Mouse (Mus musculus): Measurements from ENCODE around the gene Fat3. TPM values are rescaled to one million over a fixed set of nuclear protein-coding genes. Genes with fewer than 3 reads are reported as not detected.

The Fat3 gene
- polyA plus RNA-seq, 1 experiment from 2014 or later = 2.3 TPM

- WGBS = 89% methylated on average over 1 of the region's 1 CpGs
Measured at GRCm38 (mm10) chr9:16200948-16201347, 300.1 kb downstream of the Fat3 start.

GRCm38 (mm10) chr9:16186461-16186860, 314.6 kb downstream of the Fat3 start:
- H3K4me1 ChIP-seq = peaks cover 16% of the 10 kb centered on the region
- no peak for DNase-seq (ENCODE audit: low spot score)
- H3K27ac ChIP-seq = no peak overlapping the region
- no peaks in the 10 kb centered on the region for H3K36me3 ChIP-seq
- H3K4me3 ChIP-seq = no peak overlapping the region
- H3K9me3 ChIP-seq (replicated peaks) = no peaks in the 10 kb centered on the region
- WGBS = 69% methylated on average over 1 of the region's 1 CpGs
- no peaks in the 10 kb centered on the region for H3K27me3 ChIP-seq (ENCODE audit: low read depth, poor library complexity, severe bottlenecking)

More at GRCm38 (mm10) chr9:16200948-16201347, 300.1 kb downstream of the Fat3 start:
- no peak overlapping the region for H3K4me3 ChIP-seq
- H3K27me3 ChIP-seq (ENCODE audit: low read depth, poor library complexity, severe bottlenecking) = no peaks in the 10 kb centered on the region
- H3K36me3 ChIP-seq = no peaks in the 10 kb centered on the region
- no peaks in the 10 kb centered on the region for H3K4me1 ChIP-seq
- no peak overlapping the region for H3K27ac ChIP-seq
- DNase-seq (ENCODE audit: low spot score) = no peak
- H3K9me3 ChIP-seq (replicated peaks) = no peaks in the 10 kb centered on the region

GRCm38 (mm10) chr9:16169238-16169637, 331.8 kb downstream of the Fat3 start:
- DNase-seq (ENCODE audit: low spot score) = no peak
- Histone ChIP-seq H3K9me3 (replicated peaks) (no peaks in the 10 kb centered on the region), H3K4me1 (no peaks in the 10 kb centered on the region), H3K27ac (no peak overlapping the region), H3K36me3 (no peaks in the 10 kb centered on the region), H3K27me3 (ENCODE audit: low read depth, poor library complexity, severe bottlenecking) (no peaks in the 10 kb centered on the region), H3K4me3 (no peak overlapping the region)
- WGBS = 88% methylated on average over 4 of the region's 4 CpGs

- Histone ChIP-seq H3K27ac (no peak overlapping the region), H3K27me3 (ENCODE audit: low read depth, poor library complexity, severe bottlenecking) (no peaks in the 10 kb centered on the region), H3K4me3 (no peak overlapping the region), H3K9me3 (replicated peaks) (no peaks in the 10 kb centered on the region), H3K4me1 (no peaks in the 10 kb centered on the region), H3K36me3 (no peaks in the 10 kb centered on the region)
- 71% methylated on average over 2 of the region's 2 CpGs for WGBS
- DNase-seq (ENCODE audit: low spot score) = no peak
Measured at GRCm38 (mm10) chr9:16168051-16168450, 333.0 kb downstream of the Fat3 start.

GRCm38 (mm10) chr9:16159366-16159765, 341.7 kb downstream of the Fat3 start:
- no peaks in the 10 kb centered on the region for H3K27me3 ChIP-seq (ENCODE audit: low read depth, poor library complexity, severe bottlenecking)
- no peak overlapping the region for H3K4me3 ChIP-seq
- H3K9me3 ChIP-seq (replicated peaks) = no peaks in the 10 kb centered on the region
- WGBS = 96% methylated on average over 5 of the region's 5 CpGs
- H3K4me1 ChIP-seq = no peaks in the 10 kb centered on the region
- no peak for DNase-seq (ENCODE audit: low spot score)
- H3K36me3 ChIP-seq = no peaks in the 10 kb centered on the region
- no peak overlapping the region for H3K27ac ChIP-seq

- WGBS = 33% methylated on average over 3 of the region's 3 CpGs
- no peak overlapping the region for H3K27ac ChIP-seq
- no peaks in the 10 kb centered on the region for H3K36me3 ChIP-seq
Measured at GRCm38 (mm10) chr9:16153580-16153930, 347.5 kb downstream of the Fat3 start.

GRCm38 (mm10) chr9:16152756-16153579, 348.1 kb downstream of the Fat3 start:
- no peak overlapping the region for H3K27ac ChIP-seq
- no peaks in the 10 kb centered on the region for H3K27me3 ChIP-seq (ENCODE audit: low read depth, poor library complexity, severe bottlenecking)

More at GRCm38 (mm10) chr9:16153580-16153930, 347.5 kb downstream of the Fat3 start:
- Histone ChIP-seq H3K27me3 (ENCODE audit: low read depth, poor library complexity, severe bottlenecking) (no peaks in the 10 kb centered on the region), H3K9me3 (replicated peaks) (no peaks in the 10 kb centered on the region), H3K4me1 (0 out of 2 replicates have a peak, but pooled peaks cover 3% of the 10 kb centered on the region), H3K4me3 (no peak overlapping the region)
- DNase-seq (ENCODE audit: low spot score) = no peak

GRCm38 (mm10) chr9:16150046-16150445, 351.0 kb downstream of the Fat3 start:
- Histone ChIP-seq H3K27ac (no peak overlapping the region), H3K36me3 (no peaks in the 10 kb centered on the region), H3K27me3 (ENCODE audit: low read depth, poor library complexity, severe bottlenecking) (no peaks in the 10 kb centered on the region), H3K4me3 (no peak overlapping the region), H3K9me3 (replicated peaks) (no peaks in the 10 kb centered on the region), H3K4me1 (0 out of 2 replicates have a peak, but pooled peaks cover 3% of the 10 kb centered on the region)
- no peak for DNase-seq (ENCODE audit: low spot score)

More at GRCm38 (mm10) chr9:16152756-16153579, 348.1 kb downstream of the Fat3 start:
- Histone ChIP-seq H3K9me3 (replicated peaks) (no peaks in the 10 kb centered on the region), H3K4me3 (no peak overlapping the region), H3K4me1 (0 out of 2 replicates have a peak, but pooled peaks cover 3% of the 10 kb centered on the region), H3K36me3 (no peaks in the 10 kb centered on the region)
- WGBS = 77% methylated on average over 4 of the region's 4 CpGs
- DNase-seq (ENCODE audit: low spot score) = no peak

GRCm38 (mm10) chr9:16147735-16148134, 353.4 kb downstream of the Fat3 start:
- no peaks in the 10 kb centered on the region for H3K27me3 ChIP-seq (ENCODE audit: low read depth, poor library complexity, severe bottlenecking)
- H3K4me3 ChIP-seq = no peak overlapping the region
- no peaks in the 10 kb centered on the region for H3K9me3 ChIP-seq (replicated peaks)
- WGBS = 84% methylated on average over 1 of the region's 1 CpGs
- peaks cover 7% of the 10 kb centered on the region for H3K4me1 ChIP-seq
- DNase-seq (ENCODE audit: low spot score) = no peak
- no peaks in the 10 kb centered on the region for H3K36me3 ChIP-seq
- H3K27ac ChIP-seq = no peak overlapping the region

GRCm38 (mm10) chr9:16144684-16145083, 356.4 kb downstream of the Fat3 start:
- H3K27ac ChIP-seq = no peak overlapping the region
- no peaks in the 10 kb centered on the region for H3K27me3 ChIP-seq (ENCODE audit: low read depth, poor library complexity, severe bottlenecking)
- H3K36me3 ChIP-seq = no peaks in the 10 kb centered on the region
- 43% methylated on average over 3 of the region's 3 CpGs for WGBS
- H3K4me1 ChIP-seq = peaks cover 7% of the 10 kb centered on the region
- H3K4me3 ChIP-seq = no peak overlapping the region
- no peaks in the 10 kb centered on the region for H3K9me3 ChIP-seq (replicated peaks)
- no peak for DNase-seq (ENCODE audit: low spot score)

- H3K9me3 ChIP-seq (replicated peaks) = no peaks in the 10 kb centered on the region
- H3K36me3 ChIP-seq = no peaks in the 10 kb centered on the region
- 82% methylated on average over 6 of the region's 6 CpGs for WGBS
- 0 out of 2 replicates have a peak, but pooled peaks cover under 1% of the 10 kb centered on the region for H3K4me1 ChIP-seq
- H3K27me3 ChIP-seq (ENCODE audit: low read depth, poor library complexity, severe bottlenecking) = no peaks in the 10 kb centered on the region
- H3K4me3 ChIP-seq = no peak overlapping the region
- no peak for DNase-seq (ENCODE audit: low spot score)
- H3K27ac ChIP-seq = no peak overlapping the region
Measured at GRCm38 (mm10) chr9:16139300-16139699, 361.8 kb downstream of the Fat3 start.

- no peaks in the 10 kb centered on the region for H3K9me3 ChIP-seq (replicated peaks)
- no peak overlapping the region for H3K27ac ChIP-seq
- no peak for DNase-seq (ENCODE audit: low spot score)
- no peaks in the 10 kb centered on the region for H3K36me3 ChIP-seq
- no peaks in the 10 kb centered on the region for H3K27me3 ChIP-seq (ENCODE audit: low read depth, poor library complexity, severe bottlenecking)
- H3K4me1 ChIP-seq = no peaks in the 10 kb centered on the region
- WGBS = 91% methylated on average over 2 of the region's 2 CpGs
- H3K4me3 ChIP-seq = no peak overlapping the region
Measured at GRCm38 (mm10) chr9:16133098-16133497, 368.0 kb downstream of the Fat3 start.

- Histone ChIP-seq H3K36me3 (no peaks in the 10 kb centered on the region), H3K27me3 (ENCODE audit: low read depth, poor library complexity, severe bottlenecking) (no peaks in the 10 kb centered on the region), H3K9me3 (replicated peaks) (no peaks in the 10 kb centered on the region), H3K4me3 (no peak overlapping the region), H3K4me1 (no peaks in the 10 kb centered on the region), H3K27ac (no peak overlapping the region)
- no peak for DNase-seq (ENCODE audit: low spot score)
- 85% methylated on average over 1 of the region's 1 CpGs for WGBS
Measured at GRCm38 (mm10) chr9:16132594-16132993, 368.5 kb downstream of the Fat3 start.
